Mouse (Mus musculus) kidney, postnatal 4 days (tissue): ENCODE results near the gene Olfr19.
"Not testable (repeated sequence)": the region's sequence is repeated elsewhere in the genome, so short reads cannot be mapped to it uniquely, and the experiment has no call there.

ENCODE experiments used
- DNase-seq, 2 experiments: peaks; one replicate each; pipeline ENCODE4 v3.0.0; 2021; ENCODE audit warnings: mixed read lengths in 2 of 2

Gene Olfr19

DNA sequence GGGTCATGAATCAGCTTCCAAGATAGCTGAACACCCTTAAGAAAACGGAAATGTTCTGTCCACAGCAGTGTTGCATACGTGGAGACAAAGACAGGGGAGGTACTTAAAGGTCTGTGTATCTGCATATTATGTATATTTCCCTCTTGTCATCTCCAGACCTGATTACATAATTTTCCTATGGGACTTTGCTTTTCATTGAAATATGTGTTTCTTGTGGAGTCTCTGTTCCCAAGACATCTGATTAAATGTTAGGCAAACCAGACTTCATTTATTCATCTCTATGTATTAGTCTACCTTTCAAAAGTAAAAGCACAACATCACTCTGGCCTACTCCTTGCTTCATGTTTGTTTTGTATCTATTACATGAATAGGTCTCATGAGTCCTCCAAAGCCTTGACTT is at the start of gene Olfr19:
Olfr19 (minus strand) TSS at position 101 of the 400 bp plus-strand sequence.
- DNase-seq = no peak

DNA sequence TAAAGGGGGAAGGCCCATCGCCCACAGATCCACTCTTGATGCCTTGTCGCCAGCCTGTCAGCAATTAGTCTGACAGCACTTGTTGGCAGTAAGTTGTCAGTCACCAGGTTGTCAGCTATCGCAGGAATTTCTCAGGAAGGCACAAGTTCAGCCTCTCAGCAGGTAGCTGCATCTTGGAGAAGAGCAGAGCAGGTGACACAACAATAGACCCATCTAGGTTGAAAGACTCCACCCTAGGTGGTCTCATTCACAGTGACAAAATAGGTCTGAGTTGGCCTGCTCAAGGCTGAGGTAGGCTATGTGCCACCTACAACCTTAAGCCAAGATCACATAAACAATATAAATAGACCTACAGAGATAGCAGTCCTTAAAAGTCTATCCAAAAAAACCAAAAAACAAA is 8.8 kb upstream of the Olfr19 start:
- DNase-seq = no peak

DNA sequence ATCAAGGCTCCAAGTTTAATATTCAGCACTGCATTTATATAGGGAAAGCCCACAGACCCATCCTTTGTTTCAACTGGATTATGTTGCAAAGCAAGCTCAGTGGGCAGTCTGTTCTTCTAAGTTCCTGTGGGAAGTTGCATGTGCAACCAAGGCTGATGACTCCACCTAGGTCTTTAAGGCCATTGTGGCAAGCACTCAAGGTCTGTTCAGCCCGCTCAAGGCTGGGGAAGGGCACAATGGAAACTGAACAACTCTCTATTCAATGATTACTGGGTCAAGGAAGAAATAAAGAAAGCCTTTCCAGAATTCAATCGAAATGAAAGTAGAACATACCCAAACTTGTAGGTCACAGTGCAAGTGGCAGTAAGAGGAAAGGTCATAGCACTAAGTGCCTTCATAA is 7.8 kb upstream of the Olfr19 start:
- DNase-seq = no peak

DNA sequence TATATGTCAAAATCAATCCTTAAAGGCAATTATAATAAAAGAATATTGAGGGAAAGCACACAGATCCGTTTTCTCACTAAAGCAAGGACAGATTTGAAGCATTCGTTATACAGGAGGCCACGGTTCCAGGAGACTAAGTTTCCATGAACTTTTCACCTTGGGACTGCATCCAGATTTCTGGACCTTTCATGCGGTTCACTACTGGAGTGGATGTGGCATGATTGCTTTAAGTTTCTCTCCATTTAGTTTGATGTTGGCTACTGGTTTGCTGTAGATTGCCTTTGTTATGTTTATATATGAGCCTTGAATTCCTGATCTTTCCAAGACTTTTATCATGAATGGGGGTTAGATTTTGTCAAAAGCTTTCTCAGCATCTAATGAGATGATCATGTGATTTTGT is 11.2 kb downstream of the Olfr19 start:
- DNase-seq = no peak

DNA sequence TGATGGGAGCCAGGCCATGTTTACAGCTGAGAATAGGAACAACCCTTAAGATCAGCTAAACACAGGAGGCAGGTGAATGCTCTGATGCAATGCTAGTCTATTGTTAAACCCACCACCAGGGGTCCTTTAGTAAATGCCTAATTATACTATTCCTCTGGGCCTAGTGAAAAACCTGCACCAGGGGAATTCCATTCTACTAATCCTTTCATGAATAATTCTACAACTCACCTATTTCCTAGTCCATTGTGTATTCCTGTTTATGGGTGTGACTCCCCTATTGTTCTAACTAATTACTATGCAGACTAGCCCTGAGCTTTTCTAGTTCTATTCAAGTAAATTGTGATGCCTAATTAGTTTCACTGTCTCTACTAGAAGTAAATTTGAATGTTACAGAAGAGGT is 11.7 kb downstream of the Olfr19 start:
- not testable (repeated sequence) for DNase-seq

DNA sequence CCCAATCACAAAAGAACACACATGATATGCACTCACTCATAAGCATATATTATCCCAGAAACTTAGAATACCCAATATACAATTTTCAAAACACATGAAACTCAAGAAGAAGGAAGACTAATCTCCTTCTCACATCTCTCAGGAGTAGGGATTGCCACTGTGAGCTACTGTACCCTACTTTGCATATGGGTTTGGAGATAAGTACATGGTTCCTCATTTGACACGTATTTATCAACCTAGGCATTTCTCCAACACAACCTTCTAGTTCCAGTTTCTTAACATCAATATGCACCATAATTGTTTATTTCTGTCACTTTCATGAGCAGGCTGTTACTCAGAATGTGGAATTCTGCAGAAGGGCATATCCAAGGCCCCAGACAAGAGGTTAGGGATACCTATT is 31.1 kb downstream of the Olfr19 start:
- DNase-seq = no peak

GRCm38 (mm10) chr16:16633730-16634129 is 42.5 kb downstream of the Olfr19 start:
- no peak for DNase-seq
